Mouse (Mus musculus) liver, embryonic 12.5 days (tissue): Measurements from ENCODE around the gene Fez1. TPM values are rescaled to one million over a fixed set of nuclear protein-coding genes. Genes with fewer than 3 reads are reported as not detected.

Source experiments
- ATAC-seq: fragments of 200-750 bp; cut with Nextera tagmentation; 2 replicates; pipeline ENCODE4 v1.8.0; 2017; ENCODE audit warnings: moderate number of reproducible peaks, mild to moderate bottlenecking, moderate library complexity
- H3K27ac ChIP-seq: fragments of 300-500 bp; sonication (generic); 2 replicates; pipeline ENCODE4 v1.5.1; 2016; ENCODE audit warnings: mild to moderate bottlenecking
- H3K27me3 ChIP-seq: fragments of 300-500 bp; sonication (generic); replicated peaks from 2 replicates; pipeline ENCODE4 v1.6.1; 2016; ENCODE audit warnings: mild to moderate bottlenecking, moderate library complexity
- H3K36me3 ChIP-seq: fragments of 300-500 bp; sonication (generic); 2 replicates; pipeline ENCODE4 v1.6.1; 2016; ENCODE audit warnings: mild to moderate bottlenecking, moderate library complexity
- H3K4me1 ChIP-seq: fragments of 300-500 bp; sonication (generic); 2 replicates; pipeline ENCODE4 v1.6.1; 2016
- H3K4me2 ChIP-seq: fragments of 300-500 bp; sonication (generic); 2 replicates; pipeline ENCODE4 v1.6.1; 2016; ENCODE audit warnings: mild to moderate bottlenecking, moderate library complexity
- H3K4me3 ChIP-seq: fragments of 300-500 bp; sonication (generic); 2 replicates; pipeline ENCODE4 v1.5.1; 2016; ENCODE audit warnings: mild to moderate bottlenecking, moderate library complexity
- H3K9ac ChIP-seq: fragments of 300-500 bp; sonication (generic); 2 replicates; pipeline ENCODE4 v1.6.1; 2016; ENCODE audit warnings: mild to moderate bottlenecking, moderate library complexity
- H3K9me3 ChIP-seq: fragments of 300-500 bp; sonication (generic); replicated peaks from 2 replicates; pipeline ENCODE4 v1.6.1; 2016; ENCODE audit warnings: mild to moderate bottlenecking, moderate library complexity
- WGBS: fragments of 180-500 bp; shearing (Covaris S2); methylation state at CpG from one replicate; pipeline ENCODE4 v1.1.7; 2016; ENCODE audit not compliant: insufficient replicate concordance; 5-methylcytosine and 5-hydroxymethylcytosine counted together
- polyA plus RNA-seq: library from polyadenylated mRNA; unstranded; fragments of >200 nt; fragmentation: Nextera tagmentation; extraction: Ambion mirVana; gene quantifications from 2 replicates; pipeline ENCODE4 v1.2.1, GENCODE M21; 2016

Gene Fez1
- polyA plus RNA-seq, 1 experiment from 2014 or later, result 0.82 TPM

DNA sequence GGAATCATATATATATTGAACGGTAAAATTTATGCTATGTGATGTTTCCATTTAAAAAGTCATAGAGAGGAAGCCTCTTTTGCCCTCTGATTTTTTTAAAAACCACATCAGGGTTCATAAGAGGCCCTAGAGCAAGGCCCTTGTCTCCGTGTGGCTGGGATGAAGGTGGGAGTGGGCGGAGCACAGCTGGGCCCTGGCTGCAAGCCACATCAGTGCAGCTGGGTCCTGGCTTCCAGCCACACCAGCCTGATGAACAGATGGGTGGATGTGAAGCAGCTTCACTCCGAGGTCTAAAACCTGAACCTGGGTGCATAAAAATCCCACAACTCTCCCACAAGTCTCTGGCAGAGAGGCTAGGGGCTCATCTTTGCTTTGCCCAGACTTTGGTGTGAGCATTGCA lies 83.8 kb downstream of the Fez1 start:
- no peak for ATAC-seq
- no peak overlapping the region for H3K4me2 ChIP-seq
- H3K36me3 ChIP-seq, result no peaks in the 10 kb centered on the region
- no peak overlapping the region for H3K4me3 ChIP-seq
- H3K9ac ChIP-seq, result no peak overlapping the region
- H3K4me1 ChIP-seq, result no peaks in the 10 kb centered on the region
- no peaks in the 10 kb centered on the region for H3K27me3 ChIP-seq
- H3K9me3 ChIP-seq, result no peaks in the 10 kb centered on the region
- 53% methylated on average over 4 of the region's 4 CpGs for WGBS
- no peak overlapping the region for H3K27ac ChIP-seq

GRCm38 (mm10) chr9:36916362-36916761 lies 94.7 kb downstream of the Fez1 start:
- no peaks in the 10 kb centered on the region for H3K27me3 ChIP-seq
- 5% methylated on average over 6 of the region's 6 CpGs for whole genome bisulfite sequencing
- ATAC-seq, result no peak
- H3K4me2 ChIP-seq, result no peak overlapping the region
- no peaks in the 10 kb centered on the region for H3K36me3 ChIP-seq
- no peaks in the 10 kb centered on the region for H3K9me3 ChIP-seq
- no peak overlapping the region for H3K9ac ChIP-seq
- no peak overlapping the region for H3K27ac ChIP-seq
- no peak overlapping the region for H3K4me3 ChIP-seq
- H3K4me1 ChIP-seq, result no peaks in the 10 kb centered on the region

DNA sequence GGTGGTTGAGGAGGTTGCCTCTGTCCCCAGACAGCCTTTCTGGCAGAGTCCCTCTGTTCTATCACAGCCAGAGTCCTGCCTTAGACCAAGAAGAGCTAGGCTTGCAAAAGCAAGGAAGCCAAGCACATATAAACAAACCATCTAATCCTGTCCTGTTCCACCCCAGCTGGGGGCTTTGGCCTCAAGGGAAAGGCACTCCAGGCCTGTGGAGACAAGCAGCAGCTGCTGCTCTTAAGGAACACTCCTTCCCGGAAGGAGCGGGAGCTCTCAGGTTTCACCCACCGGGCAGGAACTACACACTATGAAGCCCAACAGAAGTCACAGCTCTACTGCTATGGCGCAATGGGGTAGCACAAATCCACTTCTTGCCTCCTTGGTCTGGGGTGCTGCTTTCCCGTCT lies 95.3 kb downstream of the Fez1 start:
- no peak for ATAC-seq
- 50% methylated on average over 5 of the region's 5 CpGs for WGBS

DNA sequence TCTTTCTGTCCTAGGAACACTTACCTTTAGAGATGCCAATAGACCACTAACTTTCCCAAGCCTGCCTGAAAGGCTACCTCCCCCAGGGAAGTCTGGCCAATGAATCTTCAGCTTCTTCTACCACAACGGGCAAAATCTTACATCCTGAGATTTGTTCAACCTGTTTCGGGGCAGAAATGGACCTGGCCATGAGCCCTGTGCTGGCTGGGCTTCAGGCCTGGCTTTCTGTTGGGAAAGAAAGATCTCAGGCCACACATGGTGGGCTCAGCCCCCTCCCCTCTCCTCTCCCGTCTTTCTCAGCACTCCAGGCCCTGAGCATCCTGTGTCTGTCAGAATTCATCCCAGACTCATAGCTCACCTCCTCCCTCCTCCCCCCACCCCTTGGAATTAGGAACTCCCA lies 96.9 kb downstream of the Fez1 start:
- Histone ChIP-seq H3K9me3 (no peaks in the 10 kb centered on the region), H3K4me1 (no peaks in the 10 kb centered on the region), H3K9ac (no peak overlapping the region), H3K27me3 (no peaks in the 10 kb centered on the region), H3K4me3 (no peak overlapping the region), H3K36me3 (no peaks in the 10 kb centered on the region), H3K27ac (no peak overlapping the region), H3K4me2 (no peak overlapping the region)
- ATAC-seq, result no peak
- 47% methylated on average over 3 of the region's 3 CpGs for WGBS

More for the DNA sequence above, 95.3 kb downstream of the Fez1 start:
- no peaks in the 10 kb centered on the region for H3K27me3 ChIP-seq
- no peak overlapping the region for H3K9ac ChIP-seq
- H3K4me1 ChIP-seq, result no peaks in the 10 kb centered on the region
- no peaks in the 10 kb centered on the region for H3K36me3 ChIP-seq
- H3K4me3 ChIP-seq, result no peak overlapping the region
- no peaks in the 10 kb centered on the region for H3K9me3 ChIP-seq
- H3K4me2 ChIP-seq, result no peak overlapping the region
- H3K27ac ChIP-seq, result no peak overlapping the region

DNA sequence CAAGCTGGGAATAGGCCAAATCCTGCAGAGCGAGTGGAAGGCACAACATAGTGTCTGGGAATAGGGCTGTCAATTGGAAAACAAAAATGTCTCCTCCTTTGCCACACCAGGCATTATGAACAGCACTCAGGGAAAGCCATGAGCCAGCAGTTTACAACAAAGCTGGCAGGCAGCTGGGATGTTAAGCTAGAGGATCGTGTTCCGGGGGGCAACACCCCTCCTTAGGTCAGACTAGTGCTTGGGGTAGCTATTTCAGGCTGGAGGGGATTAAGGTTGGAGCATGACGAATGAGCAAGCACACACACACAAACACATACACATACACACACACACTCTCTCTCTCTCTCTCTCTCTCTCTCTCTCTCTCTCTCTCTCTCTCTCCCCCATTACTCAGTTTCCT lies 97.8 kb downstream of the Fez1 start:
- Histone ChIP-seq H3K9ac (no peak overlapping the region), H3K9me3 (no peaks in the 10 kb centered on the region), H3K36me3 (no peaks in the 10 kb centered on the region), H3K4me3 (no peak overlapping the region), H3K4me1 (no peaks in the 10 kb centered on the region), H3K27me3 (no peaks in the 10 kb centered on the region), H3K27ac (no peak overlapping the region), H3K4me2 (no peak overlapping the region)
- WGBS, result 59% methylated on average over 4 of the region's 4 CpGs
- no peak for ATAC-seq

DNA sequence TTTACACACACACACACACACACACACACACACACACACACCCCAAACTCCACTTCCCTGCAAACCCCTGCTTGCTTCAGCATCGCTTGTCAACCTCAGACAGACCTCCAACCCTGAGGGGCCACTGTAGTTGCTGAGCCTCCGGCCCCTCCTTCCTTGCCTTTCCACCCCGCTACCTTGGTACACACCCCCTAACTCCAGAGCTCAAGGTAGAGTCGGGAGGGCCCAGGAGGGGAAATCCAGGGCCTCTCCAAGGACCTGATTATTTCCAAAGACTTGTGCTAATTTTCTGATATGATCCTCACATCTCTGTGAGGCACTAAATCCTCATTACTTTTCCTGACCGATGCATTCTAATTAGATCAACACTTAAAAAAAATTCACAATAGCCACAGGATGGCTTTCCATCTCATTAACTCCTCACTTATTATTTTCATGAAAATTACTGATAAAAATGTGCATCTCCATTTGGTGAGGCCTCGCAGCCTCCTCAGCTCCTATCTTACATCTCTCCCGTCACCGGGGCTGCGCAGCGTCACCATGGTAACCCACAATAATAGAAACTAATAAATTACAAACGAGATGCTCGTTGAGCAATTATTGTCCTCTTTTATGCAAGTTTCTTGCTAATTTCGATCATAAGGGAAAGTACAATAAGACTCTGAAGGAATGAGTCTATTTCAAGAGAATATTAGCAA lies 100.2 kb downstream of the Fez1 start:
- no peak overlapping the region for H3K9ac ChIP-seq
- no peak overlapping the region for H3K4me3 ChIP-seq
- no peak for ATAC-seq
- no peaks in the 10 kb centered on the region for H3K4me1 ChIP-seq
- H3K36me3 ChIP-seq, result no peaks in the 10 kb centered on the region
- H3K27ac ChIP-seq, result no peak overlapping the region
- H3K4me2 ChIP-seq, result no peak overlapping the region
- H3K27me3 ChIP-seq, result no peaks in the 10 kb centered on the region
- no peaks in the 10 kb centered on the region for H3K9me3 ChIP-seq
- 59% methylated on average over 13 of the region's 13 CpGs for WGBS

GRCm38 (mm10) chr9:36923753-36924152 lies 102.1 kb downstream of the Fez1 start:
- H3K27me3 ChIP-seq, result no peaks in the 10 kb centered on the region
- ATAC-seq, result no peak
- no peak overlapping the region for H3K27ac ChIP-seq
- H3K36me3 ChIP-seq, result no peaks in the 10 kb centered on the region
- H3K4me2 ChIP-seq, result no peak overlapping the region
- WGBS, result 64% methylated on average over 5 of the region's 5 CpGs
- H3K4me1 ChIP-seq, result no peaks in the 10 kb centered on the region
- no peaks in the 10 kb centered on the region for H3K9me3 ChIP-seq
- no peak overlapping the region for H3K4me3 ChIP-seq
- no peak overlapping the region for H3K9ac ChIP-seq

Other genes starting within 250 kb of the Fez1 start
- not detected in 2 replicates for gene Gm17689, start 239.2 kb upstream of the Fez1 start, polyA plus RNA-seq
- not detected in 2 replicates for gene A630095E13Rik, start 178.5 kb upstream of the Fez1 start, polyA plus RNA-seq
- gene Acrv1, start 128.6 kb upstream of the Fez1 start, polyA plus RNA-seq, result not detected in 2 replicates
- 29.4 and 31.5 TPM in 2 replicates for gene Chek1, start 94.8 kb upstream of the Fez1 start, polyA plus RNA-seq
- 218 and 227 TPM in 2 replicates for gene Stt3a, start 54.2 kb upstream of the Fez1 start, polyA plus RNA-seq
- 41.9 and 42.7 TPM in 2 replicates for gene Ei24, start 24.5 kb upstream of the Fez1 start, polyA plus RNA-seq